Mouse (Mus musculus) B cell, adult 2 months (primary cell): Measurements from ENCODE around the gene Mok.

Experiments
- DNase-seq, 2 experiments: peaks; one replicate each; pipeline ENCODE4 v3.0.0; 2022

Mok gene

DNA sequence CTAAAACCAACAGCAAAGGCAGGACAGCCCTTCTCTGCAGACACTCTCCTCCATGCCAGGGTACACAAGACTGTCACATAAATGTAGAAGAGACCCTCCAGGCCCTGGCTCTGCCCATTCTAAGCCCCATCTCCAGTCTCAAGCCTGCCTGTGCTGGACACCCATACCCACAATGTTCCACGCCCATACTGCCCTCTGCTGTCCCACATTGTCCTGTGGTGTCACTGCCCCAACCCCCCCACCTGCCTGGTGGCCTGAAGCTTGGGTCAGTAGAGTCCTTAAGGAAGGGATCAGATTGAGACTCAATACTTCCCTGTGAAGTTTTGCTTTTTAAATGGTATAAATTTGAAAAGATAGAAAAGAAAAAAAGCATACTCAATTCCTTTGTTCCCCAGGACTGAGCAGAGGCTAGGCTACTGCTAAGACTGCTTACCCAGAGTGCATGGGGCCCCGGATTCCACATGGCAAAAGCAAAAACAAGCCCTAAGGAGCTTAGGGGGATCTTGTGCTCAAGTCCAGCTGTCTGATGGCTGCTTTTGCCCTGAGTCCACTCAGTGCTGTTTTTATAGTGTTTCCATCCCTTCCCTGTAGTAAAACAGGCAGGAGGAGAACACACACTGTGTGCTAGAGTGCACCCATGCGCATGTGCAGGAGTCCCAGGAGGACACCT lies 34.3 kb downstream of the Mok start:
- DNase-seq: peak; percentile 13 to 27

DNA sequence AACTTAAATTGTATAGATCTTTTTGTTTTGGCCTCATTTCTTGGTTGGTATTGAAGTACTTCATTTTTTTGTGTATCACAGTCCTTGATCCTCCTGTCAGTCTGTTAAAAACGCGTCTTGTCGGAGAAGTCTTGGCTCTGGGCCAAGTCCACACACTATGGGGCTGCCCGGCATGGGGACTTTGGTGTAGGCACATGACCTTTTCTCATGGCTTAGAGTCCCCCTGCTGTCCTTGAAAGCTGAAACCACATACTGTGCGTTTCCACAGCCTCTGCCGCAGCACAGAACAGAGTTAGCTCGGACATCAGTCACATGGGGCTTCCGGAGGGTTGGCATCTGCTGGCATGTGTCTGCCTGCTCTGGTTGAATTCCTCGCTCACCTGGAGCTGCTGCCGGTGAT lies 36.5 kb downstream of the Mok start:
- DNase-seq: no peak

DNA sequence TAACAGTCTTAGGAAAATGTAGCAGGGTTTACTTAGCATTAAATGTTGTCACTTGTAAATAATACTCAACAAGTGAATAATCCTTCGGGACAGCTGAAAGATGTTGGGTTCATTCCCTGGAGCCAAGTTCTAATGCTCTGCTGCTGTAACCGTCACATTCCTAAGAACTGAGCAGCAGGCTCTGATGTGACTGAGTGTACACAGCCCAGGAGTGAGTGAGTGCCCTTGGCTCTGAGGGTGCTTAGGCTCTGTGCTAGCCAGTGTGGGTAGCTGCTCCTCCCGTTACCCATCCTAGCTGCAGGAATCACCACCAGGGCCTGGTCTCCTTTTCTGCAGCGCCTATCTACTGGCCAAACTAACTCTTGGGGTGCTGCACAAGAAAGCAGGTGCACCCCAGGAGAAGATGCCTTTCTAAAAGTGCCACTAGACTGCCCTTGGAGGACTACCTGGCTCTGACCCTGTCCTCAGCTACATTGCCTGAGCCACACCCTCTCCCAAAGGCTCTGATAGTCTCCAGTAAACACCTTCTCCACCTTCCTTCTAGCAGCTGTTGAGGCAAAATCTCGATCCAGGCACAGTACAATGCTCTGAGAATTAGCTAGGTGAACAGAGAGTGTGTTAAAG lies 38.0 kb downstream of the Mok start:
- DNase-seq: no peak

DNA sequence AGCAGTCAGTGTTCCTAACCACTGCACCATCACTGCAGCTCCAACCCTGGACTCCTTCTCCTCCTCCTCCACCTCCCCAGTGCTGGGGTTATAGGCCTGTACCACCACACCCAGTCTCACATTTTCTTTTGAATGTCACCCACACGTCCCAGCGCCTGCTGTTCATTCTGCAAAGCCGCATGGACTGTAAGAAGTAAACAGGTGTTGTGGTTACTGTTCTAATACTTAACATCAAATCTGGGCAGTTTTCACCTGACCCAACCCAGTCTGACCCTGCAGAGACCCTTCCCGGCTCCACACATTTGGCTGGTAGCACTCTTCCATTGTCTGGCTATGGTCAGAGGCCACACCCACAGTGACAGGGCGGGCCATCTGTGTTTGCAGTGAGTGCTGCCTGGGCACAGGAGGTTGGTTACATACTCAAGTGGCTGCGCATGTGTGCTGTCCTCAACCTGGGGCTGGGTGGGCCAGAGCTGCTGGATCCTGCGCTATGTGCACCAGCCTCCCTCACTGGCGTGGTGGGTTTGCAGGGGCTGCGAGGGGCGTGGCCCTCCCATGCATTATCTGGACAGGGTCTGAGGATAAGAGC lies 38.8 kb downstream of the Mok start:
- DNase-seq: no peak

DNA sequence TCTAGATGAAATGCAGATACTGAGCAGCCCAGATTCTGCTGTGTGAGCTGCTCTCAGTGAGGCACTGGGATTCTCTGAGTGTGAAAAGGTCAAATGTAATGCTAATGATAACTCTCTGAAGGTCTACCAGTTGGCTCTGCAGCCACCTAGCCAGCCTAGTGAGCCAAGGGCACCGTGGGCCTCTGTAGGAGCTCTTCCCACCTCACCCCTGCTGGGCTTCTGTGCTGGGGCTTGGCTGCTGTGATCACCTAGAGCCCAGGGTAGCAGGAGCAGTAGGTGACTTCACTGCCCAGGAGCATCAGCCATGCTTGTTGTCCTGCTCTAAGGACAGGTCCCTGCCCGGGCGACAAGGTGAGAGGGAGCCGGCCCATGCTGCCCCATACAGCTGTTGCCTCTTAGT lies 41.5 kb downstream of the Mok start:
- DNase-seq: no peak

DNA sequence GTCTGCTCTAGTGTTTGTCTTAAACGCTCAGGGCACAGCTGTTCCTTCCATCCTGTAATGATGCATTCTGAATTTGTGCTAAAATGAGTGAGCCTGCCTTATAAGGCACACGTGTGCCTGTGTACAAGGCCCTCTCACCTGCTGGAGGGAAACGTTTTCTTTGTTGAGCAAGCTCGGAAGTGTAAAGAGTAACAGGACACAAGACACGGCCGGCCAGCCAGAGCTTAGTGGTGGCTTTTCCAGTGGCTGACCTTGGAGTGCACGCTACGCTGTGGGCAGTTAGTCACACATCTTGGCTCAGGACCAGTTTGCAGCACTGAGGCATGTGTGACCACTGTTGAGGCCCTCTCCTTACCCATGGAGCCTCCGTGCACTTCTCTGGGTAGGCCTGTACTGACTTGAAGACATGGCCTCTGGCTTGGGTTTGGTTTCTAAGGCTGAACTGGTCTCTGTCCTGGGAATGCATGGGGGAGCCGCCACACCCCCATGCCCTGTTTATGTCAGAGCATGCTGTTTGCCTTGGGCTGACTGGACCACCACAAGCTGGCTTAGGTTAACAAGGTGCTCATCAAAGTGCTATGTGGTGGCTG lies 42.8 kb downstream of the Mok start:
- no peak for DNase-seq

DNA sequence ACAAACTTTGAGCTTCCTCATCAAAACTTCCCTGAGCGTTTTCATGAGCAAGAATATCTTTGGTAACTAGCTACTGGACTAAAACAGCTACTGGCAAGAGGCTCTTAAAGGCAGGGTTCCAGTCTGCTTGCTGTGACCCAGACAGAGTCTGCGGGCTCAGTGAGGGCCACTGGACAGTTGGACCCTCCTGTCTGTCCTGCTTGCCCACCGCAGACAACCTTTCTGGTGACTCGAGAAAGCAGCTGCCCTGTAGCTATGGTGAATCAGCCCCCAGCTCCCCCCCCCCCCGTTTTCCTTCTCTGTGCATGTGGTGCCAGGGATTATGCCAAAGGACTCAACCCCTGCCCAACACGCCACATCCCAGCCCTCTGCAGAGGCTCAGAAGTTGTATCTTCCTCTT lies 43.5 kb downstream of the Mok start:
- no peak for DNase-seq

DNA sequence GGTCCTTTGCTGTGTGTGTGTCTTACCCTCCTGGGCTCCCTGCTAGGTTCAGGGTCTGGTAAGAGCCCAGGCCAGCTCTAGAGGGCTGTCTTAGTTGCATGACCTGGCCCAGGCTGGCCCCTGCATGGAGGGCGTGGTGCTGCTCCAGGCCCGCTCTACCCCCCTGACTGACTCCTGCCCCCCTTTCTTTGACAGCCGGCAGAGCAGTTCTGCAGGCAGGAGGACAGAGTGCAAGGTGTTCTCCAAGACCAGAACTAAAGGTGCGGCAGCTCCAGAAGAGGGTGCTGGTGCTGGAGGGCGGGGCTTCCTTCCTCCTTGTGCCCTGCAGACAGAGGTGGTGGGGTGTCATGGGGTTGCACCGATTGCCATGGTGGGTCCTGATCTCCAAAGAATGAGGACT lies 44.0 kb downstream of the Mok start:
- no peak for DNase-seq

DNA sequence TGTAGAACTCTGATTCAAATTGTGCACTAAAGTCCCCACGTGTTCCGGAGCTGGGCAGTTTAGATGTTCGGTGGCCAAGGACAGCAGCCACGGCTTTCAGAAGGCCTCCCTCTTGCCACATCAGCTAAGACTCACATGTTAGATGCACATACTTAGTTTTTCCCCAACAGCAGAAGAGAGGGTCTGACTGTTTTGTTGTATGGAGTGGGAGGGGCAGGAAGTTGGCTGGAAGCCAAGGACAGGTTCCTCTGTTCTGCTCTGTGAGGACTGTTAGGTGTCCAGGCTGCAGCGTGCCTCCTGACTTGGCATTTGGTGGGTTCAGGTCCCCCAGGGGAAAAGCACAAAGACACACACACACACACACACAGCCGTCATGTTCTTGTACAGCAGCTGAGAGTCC lies 45.7 kb downstream of the Mok start:
- peak; percentile 16 to 31 for DNase-seq

DNA sequence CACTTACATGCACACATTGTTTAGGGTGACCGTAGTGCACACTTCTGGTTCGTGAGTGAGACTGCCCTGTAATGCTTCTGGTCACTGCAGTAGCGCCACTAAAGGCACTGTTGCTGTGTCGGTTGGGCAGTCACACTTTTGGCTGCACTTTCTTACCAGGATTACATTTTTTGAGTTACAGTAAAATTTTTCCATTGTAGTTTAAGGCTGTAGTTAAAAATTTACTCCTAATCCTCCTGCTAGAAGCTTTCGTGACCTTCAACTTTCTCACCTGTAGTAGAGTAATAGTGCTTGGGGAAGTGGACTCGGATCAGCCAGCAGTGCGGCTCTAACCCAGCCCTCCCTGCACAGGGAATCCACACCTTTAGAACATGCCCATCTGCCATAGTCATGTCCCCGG lies 49.7 kb downstream of the Mok start:
- DNase-seq: no peak

DNA sequence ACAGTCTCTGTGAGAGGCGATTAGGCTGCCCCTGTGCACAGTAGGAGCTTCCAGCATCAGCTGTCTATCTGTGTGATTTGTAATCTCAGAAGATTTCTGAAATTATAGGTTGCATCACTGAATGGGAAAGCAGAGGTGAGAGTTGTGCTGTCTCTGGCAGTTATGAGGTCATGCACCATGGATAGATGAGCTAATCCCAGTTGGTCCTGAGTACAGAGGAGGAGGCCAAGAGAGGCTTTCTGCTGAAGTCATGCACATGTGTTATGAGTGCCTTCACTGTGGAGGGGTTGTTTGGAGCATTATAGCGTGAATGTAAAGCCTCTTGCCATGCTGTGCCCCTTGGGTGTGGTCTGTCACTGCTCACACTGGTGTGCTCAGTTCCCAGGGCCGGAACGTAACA lies 50.2 kb downstream of the Mok start:
- DNase-seq: no peak

DNA sequence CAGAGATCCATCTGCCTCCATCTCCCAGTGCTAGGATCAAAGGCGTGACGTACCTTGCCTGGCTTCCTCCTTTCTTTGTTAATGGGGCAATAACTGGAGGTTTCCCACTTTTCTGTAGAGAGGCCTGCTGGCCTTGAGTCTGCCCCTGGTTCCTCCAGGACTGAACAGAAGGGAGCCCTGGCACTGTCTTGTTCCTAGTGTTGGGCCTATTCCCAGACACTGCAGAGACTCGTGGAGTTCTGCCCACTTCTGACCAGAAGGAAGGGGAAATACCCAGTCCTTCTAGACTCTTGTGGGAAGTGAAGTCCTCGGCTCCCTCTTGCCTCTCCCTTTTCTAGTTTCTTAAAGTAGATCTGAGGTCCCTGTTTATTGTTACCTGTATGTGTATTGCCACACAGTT lies 54.5 kb downstream of the Mok start:
- no peak for DNase-seq

DNA sequence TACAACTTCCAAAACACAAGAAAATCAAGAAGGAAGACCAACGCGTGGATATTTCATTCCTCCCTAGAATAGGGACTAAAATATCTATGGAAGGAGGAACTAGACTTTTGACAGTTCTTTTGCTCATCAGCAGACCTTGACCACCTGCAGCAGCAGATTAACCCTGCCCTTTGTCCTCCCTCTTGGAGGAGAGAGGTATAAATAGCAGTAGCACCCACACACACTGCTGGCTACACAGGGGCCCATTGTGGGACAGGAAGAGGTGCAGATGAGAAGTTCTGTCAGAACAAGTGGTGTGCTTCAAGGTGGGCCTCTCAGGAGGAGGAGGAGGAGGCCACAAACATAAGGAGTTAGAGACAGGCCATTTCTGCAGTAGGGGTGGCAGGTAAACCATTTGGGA lies 56.5 kb downstream of the Mok start:
- DNase-seq: no peak

DNA sequence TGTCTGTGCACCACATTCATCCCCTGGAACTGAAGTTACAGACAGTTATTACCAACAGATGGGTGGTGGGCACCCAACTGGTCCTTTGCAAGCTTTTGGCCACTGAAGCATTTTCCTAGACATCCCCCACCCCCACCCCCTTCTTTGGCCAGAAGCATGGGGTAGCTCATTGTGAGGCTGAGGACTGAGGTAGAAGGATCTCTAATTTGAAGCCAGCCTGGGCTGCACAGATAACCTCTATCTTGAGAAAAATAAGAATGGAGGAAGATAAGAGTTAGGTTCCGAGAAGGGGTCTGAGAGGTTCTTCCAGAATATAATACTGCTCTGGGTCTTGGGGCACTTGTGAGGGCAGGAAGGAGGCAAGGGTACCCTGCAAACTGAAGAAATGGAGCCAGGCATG lies 58.5 kb downstream of the Mok start:
- DNase-seq: no peak

DNA sequence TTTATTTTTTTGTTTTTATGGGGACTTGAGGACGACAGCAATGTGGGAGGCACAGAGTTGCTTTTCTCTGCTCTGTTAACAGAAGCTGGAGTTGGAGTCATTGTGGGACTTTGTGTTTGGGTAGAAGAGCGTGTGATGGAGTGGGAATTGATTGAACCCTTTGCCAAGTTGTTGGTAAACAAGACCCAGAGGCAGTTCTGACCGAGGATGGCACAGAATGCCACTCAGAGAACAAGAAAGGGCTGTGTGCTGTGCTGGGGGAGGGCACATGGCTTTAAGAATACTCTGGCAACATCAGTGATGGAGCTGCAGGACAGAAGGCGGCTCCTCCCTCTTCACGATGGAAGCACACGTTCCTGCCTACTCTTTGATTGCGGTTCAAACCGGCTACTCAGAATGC lies 59.6 kb downstream of the Mok start:
- no peak for DNase-seq

DNA sequence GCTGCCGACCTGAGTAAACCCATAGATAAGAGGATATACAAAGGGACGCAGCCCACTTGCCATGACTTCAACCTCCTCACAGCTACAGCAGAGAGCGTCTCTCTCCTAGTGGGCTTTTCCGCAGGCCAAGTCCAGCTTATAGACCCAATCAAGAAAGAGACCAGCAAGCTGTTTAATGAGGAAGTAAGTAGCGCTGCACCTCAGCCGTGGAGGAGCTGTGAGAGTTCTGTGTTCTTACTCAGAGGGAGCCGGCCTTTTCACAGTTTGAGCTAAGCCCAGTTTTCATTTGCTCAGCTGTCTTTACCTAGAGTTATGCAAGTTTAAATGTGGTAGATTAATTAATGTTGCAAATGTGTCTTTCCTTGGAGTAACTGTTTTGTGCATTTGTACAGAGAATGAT lies 61.4 kb downstream of the Mok start:
- peak; percentile 40 to 41 for DNase-seq

DNA sequence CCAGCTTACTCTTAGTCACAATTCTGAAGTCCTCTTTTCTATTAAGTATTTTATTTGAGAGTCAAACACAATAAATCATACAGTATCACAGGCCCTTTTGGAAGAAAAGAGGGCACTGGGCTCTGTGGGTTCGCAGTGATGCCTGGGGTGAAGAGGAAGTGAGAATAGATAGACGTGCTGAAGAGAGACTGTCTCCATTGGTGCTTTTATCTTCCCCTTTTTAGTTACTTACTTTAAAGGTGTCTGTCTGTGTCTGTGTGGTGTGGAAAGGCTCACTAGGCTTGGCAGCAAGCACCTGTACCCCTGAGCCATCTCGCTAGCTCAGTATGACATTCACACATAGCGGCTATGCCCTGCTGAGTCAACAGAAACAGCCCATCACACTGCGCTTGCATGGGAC lies 62.9 kb downstream of the Mok start:
- DNase-seq: peak; percentile 64 to 70

DNA sequence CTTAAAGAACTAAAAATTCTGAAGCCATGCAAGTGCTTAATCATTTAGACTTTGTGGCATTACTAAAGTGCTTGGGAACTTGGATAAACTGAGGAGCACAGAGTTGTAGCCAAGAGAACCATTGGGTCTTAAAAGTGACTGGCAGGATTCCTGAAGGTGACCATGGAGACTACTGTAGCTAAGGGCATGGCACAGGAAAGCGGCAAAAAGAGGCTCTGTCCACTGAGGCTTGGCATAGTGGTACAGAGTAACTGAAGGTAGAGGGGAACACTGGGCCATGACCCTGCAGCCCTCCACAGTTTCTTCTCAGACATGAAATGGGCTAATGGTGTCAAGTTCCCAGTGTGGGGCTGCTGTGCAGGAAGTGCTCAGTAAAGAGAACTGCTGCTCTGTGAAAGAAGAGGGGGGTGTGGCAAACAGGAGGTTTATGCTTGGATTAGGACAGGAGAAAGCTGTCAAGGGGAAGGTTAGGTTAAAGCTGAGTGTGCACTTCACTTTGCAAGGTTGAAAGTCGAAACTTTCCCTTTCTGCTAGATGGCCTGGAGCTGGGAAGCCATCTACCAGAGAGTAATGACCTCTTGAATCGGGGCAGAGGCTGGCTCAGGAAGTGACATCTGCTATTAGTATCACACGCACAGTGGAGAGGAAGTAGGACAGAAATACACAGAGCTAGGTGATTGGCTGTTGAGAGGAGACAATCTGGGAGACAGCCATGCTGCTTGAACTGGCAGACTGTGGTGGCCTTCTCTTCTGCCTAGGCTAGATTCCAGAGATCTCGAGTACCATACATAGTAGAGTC lies 64.9 kb downstream of the Mok start:
- peak; percentile 55 to 61 for DNase-seq

DNA sequence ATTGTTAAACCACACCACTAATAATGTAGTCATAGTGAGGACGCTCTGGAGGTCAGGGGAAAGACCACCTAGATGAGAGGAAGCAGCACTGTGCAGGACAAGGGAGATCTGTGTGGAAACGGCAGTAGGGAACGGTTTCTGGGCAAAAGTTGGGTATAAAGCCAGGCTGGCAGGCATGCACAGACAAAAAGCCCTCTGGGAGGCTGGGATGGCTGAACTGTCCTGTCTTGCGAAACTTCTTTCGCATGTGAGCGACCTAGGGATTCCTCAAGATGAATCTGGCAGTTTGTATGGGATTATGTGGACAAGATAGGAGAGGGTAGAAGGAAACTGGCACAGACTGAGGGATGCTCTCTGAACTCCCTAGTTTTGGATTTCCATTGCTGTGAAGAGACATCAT lies 68.8 kb downstream of the Mok start:
- DNase-seq: no peak

DNA sequence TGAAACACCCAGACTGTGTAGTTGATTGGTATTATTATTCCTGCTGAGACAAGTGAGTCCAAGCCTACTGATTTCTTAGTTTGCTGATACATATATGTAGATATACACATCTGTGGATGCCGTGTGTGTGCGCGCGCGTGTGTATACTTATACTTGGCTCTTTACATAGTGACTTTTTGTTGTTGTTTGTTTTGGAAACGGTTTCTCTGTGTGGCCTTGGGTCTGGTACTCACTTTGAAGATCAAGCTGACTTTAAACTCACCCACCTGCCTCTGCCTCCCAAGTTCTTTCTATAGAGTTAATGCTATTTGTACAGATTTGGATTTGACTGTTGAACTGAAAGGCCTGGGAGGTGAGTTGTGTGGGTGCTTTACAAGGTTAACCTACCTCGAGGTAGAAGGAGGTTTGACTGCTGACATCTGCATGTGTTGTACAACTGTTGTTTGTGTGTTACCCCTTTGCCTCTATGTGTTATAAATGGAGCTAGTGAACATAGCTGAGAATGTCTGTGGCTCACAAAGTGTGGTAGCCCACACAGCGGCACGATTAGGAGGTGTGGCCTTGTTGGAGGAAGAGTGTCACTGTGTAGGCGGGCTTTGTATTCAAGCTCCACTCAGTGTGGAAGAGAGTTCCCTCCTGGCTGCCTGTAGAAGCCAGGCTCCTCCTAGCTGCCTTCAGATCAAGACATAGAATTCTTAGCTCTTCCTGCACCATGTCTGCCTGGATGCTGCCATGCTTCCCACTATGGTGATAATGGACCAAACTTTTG lies 70.1 kb downstream of the Mok start:
- peak; percentile 47 to 55 for DNase-seq

DNA sequence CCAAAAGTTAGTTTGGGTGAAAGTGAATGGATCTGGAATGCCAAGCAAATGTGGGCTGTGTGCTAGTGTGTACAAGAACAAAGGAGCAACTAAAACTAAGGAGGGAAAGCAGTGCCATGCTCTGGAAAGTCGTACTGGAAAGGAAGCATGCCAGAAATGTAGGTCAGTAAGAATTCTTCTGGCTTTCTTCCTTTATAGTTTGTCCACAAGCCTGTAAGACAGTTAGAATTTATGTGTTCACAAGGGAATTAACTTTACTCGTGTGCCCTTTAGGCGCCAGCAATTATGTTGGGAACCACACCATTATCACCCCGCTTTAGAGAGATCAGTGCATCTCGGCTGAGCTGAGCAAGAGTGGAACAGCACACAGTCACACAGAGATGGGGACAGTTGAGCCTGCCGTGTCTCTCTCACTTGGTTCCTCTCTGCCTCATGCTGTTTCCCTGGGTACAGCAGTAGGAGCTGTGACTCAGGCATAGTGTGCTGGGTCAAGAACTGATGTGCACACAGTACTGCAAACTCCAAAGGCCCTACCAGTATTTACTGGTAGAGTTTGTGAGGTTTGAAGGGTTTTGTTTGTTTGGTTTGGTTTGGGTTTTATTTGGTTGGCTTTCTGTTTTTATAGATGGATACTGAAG lies 71.0 kb downstream of the Mok start:
- DNase-seq: no peak

DNA sequence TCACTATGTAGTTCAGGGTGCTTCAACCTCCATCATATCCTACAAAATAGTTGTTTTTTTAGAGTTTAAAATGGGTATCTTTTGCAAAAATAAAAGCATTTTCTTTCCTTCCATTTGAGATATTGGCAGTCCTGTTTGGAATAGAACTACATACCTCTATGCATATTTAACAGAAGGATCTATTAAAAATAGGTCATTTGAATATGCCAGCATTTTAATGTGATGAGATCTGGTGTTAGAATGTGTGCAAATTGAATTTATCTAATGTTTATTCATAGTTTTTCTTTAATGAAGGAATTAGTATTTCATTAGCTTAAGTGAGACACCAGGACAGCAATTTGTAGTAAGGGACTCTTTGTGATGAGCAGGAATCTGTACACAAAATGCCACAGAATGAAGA lies 72.2 kb downstream of the Mok start:
- no peak for DNase-seq
